Mouse (Mus musculus): ENCODE measurements around the gene Plppr3.
"Not testable (repeated sequence)": the region's sequence is repeated elsewhere in the genome, so short reads cannot be mapped to it uniquely, and the experiment has no call there.

Plppr3 gene

DNA sequence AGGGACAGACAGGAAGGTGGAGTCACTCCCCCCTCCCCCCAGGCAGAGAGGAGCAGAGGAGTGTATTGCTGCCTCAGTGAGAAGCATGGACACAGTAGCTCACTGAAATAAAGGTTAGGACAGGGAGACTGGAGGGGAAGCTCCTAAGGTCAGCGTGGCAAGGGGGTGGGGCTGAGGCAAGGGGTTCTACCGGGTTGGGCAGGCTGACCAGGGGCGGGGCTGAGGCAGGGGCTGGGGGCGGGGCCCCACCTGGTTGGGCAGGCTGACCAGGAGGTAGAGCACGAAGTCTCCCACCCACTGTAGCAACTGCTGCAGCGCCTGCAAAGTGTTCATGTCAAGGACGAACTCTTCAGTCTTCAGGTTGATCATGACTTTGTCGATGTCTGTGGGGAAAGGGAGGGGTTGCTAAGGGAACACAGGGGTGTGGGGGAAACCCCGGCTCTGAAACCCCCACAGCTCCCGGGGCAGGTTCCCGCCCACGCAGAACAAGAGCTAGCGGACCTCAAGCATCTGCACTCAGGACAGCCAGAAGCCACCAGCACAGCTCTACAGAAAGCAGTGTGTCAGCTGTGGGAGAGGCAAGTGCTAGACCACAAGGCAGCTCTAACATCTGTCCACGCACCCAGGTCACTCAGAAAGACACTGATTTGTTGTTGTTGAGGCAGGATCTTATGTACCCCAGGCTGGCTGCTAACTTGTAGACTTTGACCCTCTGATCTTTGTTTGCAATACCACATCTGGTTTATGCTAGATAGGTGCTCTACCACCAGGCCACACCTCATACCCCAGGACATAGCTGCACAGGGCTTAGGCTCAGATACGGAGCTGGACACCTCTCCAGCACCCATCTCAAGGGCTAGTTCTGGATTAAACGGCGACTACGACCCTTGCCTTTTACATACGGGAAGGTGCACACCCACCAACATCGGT is 23.1 kb upstream of the Plppr3 start:
- DNase-seq, result no peak

DNA sequence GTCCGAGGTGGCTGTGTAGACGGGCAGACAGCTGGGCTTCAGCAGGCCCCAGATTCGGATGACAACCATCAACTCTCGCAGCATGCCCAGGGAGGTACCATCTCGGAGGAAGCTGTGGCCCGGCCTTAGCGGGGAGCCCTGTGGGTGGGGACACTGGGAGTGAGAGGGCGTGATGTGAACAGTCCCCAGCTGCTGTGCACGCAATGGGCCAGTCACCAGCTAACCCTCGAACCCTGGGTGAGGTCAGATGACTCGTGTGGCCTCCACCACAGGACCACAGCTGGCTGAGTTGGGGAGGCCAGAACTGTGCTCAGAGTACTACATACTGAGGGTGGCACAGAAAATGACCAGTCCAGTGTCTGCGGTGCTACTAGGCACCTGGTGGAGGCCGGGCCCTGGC is 22.4 kb upstream of the Plppr3 start:
- DNase-seq, result peak; percentile 75

GRCm38 (mm10) chr10:79896306-79896705 is 21.9 kb upstream of the Plppr3 start:
- DNase-seq, result peak; percentile 61

GRCm38 (mm10) chr10:79892451-79893118 is 18.2 kb upstream of the Plppr3 start:
- peak; percentile 88 for DNase-seq

DNA sequence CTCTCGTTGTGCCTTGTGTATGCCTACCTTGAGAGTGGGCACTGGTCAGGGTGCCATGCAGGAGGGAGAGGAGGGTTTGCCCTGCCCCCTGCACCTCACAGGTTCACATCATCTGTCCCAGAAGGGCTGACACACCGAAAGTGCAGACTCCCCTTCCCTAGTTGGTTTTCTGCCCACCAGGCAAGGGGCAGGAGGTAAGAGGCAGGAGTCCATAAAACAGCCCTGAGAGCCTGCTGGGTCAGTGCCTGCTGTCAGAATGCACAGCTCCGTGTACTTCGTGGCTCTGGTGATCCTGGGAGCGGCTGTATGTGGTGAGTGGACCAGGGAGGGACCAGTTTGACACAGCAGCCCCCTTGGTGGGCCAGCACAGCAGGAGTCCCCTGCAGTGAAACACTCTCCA is 16.2 kb upstream of the Plppr3 start, which contains the start of gene Cfd:
Gene Cfd, plus strand, starts transcription at position 184 of the 400 bp plus-strand sequence.
- no peak for DNase-seq

- peak; percentile 75 for DNase-seq
Measured at GRCm38 (mm10) chr10:79889386-79889785, 15.0 kb upstream of the Plppr3 start.

GRCm38 (mm10) chr10:79886611-79887010 is 12.2 kb upstream of the Plppr3 start:
- no peak for DNase-seq

DNA sequence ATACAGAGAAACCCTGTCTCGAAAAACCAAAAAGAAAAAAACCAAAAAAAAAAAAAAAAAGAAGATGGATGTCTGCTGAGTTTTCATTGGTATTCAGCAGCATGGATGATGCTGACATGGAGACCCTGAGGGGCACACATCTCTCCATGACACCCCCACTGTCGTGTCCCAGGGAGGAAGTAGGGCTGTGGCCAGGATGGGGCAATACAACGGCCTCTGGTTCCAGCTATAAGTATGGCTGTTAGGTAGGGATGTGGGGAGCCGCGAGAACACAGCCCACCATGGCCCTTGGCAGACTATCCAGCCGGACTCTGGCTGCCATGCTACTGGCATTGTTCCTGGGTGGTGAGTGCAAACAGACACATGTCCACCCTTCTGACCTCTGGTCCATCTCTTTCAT is 11.6 kb upstream of the Plppr3 start, which contains the start of gene Elane:
Gene Elane, plus strand, starts transcription at position 194 of the 400 bp plus-strand sequence.
- DNase-seq, result no peak

DNA sequence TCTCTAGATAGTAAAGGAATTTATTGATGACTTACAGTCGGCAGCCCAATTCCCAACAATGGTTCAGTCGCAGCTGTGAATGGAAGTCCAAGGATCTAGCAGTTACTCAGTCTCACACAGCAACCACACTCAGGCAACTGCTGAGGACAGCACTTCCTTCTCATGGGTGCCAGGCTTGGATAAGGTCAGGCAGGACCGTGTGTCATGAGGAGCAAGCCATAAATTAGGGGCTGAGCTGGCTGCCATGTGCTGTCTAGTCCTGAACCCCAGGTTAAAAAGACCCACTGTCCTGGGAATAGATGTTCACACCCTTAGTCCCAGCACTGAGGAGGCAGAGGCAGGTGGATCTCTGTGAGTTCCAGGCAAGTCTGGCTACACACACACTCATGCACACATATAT is 10.5 kb upstream of the Plppr3 start:
- DNase-seq, result not testable (repeated sequence)

- peak; percentile 69 for DNase-seq
Measured at GRCm38 (mm10) chr10:79884446-79884845, 10.0 kb upstream of the Plppr3 start.

DNA sequence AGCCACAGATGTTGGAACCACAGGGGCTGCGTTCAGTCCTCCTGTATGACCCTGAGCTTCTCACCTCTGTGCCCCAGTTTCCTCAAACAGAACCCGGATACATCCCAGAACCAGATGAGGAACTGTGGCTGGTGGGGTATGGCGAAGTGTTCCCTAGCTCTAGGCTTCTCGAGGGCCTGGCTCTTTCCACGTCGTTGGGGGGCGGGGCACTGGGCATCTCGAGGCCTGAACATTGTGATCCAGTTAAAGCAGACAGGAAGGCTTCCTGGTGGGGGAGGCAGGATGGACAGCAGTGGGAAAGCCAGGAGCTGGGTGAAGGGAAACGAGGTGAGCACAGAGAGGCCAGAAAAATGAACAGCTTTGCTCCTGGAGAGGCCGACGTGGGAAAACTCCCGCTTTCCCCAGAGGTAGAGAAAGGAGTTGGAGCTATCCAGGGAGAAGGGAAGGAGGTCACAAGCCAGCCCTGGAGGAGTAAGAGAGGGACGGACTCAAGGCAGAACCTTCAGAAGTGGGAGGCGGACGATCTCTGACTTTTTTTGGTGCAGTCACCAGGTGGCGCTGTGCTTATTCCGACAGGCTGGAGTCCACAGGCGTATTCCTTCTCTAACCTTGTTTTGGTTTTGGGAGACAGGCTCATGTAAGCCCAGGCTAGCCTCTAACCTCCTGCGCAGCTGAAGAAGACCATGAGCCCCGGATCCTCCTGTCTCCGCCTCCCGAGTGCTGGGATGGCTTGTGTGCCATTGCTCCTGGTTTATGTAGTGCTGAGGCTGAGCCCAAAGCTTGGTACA is 9.1 kb upstream of the Plppr3 start:
- peak; percentile 92 for DNase-seq

- DNase-seq, result peak; percentile 66
Measured at GRCm38 (mm10) chr10:79881981-79882380, 7.5 kb upstream of the Plppr3 start.

DNA sequence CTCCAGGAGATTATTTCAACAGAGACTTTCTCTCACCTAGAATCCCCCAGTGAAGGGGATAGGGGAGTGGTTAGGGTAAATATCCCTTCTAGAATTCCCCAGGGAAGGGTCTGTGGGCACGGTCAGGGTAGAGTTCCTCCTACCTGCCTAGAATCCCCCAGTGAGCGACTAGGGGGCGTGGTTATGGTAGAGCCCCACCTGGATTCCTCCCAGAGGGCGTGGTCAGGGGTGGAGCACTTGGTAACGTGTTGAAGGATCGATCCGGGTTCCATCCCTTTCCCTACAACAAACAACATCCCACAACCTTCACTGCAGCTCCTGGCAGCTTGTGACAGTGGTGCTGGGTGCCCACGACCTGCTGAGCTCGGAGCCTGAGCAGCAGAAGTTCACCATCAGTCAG is 6.3 kb upstream of the Plppr3 start:
- DNase-seq, result no peak

DNA sequence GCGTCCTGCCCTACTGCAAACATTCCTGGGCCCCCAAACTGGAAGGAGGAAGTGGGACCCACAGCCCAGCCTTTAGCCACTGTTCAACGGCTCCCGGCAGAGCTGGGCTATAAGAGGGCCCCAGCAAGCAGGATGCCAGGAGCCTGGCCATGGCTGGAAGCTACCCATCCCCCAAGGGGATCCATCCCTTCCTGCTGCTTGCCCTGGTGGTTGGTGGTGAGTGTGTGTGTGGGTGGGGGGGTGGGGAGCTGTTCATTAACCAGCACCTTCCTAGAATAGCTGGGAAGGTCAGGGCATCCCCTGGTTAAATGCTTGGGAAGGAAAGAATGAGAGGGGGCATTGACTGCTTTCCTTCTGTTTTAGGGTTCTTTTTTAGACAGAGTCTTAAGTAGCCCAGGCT is 5.1 kb upstream of the Plppr3 start:
- no peak for DNase-seq

- DNase-seq, result peak; percentile 77
Measured at GRCm38 (mm10) chr10:79877757-79878156, 3.3 kb upstream of the Plppr3 start.

DNA sequence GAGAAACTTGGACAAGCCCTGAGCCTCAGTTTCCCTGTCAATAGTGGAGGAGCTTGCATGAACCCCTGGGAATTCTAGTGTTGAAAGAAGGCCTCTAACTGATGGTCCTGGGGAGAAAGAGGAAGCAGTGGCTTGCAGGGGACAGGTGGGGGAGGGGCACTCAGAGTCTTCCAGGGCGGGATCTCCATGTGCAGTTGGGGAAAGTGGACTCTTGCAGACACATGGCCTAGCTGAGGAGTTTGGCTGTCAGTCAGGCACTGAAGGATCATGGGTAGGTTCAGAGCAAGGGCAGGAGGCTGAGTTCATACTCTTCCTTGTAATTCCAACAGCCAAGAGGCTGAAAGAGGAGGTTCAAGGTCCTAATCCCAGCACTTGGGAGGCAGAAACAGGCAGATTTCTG is 2.7 kb upstream of the Plppr3 start:
- DNase-seq, result no peak

DNA sequence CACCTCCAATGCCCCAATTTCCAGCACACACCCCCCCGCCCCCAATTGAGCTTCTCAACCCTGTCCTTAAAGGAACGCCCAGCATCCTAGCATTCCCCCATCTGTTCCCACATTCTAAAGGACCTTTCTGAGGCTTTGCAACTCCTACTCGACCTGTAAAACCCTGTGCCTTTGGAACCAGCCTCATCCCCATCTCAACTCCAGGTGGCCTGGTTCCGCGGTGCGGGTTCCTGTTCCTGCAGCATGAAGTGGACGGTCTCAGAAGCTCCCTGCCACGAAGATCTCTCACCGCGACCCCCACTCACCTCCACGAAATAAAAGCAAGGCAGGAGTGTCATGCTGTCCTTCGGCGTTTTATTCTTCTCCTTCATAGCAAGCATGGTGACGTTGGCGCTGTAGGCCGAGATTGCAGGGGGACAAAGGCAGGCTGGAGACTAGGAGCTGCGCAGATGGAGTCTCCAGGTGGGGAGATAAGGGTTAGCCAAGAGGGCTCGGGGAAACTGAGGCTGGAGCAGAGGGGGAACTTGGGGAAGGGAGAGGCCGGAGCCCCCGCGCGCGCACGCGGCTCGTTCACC is 632 bp downstream of the Plppr3 start:
- no peak for DNase-seq

GRCm38 (mm10) chr10:79873313-79873712 is 1.1 kb downstream of the Plppr3 start:
- DNase-seq, result no peak

GRCm38 (mm10) chr10:79872862-79873261 is 1.6 kb downstream of the Plppr3 start:
- no peak for DNase-seq

DNA sequence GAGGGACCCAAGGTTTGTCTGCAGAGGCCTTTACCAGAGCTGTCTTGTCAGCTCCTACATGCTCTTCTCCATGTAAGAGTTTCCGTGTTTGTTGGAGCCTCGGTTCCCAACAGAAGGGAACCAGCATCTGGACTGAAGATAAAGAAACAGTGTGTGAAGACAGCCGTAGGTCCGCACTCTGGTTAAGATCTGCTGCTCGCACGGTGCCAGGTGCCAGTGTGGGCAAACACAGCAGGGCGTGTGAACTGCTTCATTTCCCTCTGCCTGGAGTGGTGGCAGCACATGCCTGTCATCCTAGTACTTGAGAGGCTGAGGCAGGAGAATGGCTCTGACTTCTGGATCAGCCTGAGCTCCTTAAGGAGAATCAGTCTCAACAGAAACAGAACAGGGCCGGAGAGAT is 2.6 kb downstream of the Plppr3 start:
- DNase-seq, result no peak

DNA sequence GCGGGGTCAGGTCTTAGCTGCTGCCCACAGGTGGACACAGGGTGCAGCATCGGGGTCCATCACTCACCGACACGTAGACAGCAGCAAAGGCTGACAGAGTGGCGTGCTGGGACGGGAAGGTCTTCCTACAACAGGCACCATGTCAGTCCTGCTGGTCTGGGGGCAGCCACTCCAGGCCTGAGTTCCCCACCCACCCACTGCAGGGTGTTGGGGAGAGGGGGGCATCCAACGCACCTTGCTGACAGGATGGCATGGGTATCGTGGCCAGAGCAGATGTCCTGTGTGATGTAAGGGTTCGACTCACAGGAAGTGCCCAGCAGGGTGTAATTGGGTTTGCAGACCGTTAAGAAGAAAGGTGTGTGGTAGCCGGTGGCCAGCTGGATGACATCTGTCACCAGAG is 7.8 kb downstream of the Plppr3 start:
- no peak for DNase-seq

GRCm38 (mm10) chr10:79865801-79866295 is 8.6 kb downstream of the Plppr3 start:
- no peak for DNase-seq

DNA sequence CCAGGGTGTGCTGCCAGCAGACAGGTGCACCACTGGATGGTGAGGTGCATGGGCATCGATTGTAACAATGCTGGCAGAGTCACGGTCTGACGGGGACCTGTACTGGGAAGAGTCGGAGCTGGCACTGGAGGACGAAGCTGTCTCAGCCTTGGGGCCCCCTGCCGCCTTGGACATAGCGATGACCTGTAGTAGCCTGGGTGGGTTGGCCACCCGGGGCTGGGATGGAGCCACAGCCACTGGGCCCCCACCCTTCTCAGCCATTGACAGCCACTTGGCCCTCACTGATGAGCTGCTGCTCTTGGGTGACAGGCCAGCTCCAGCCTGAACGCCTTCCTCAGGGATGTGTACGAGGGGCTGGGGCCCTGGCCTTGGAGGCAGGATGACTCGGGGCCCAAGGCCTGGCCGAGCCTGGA is 9.2 kb downstream of the Plppr3 start:
- DNase-seq, result no peak

Measured in lung, postnatal 10 days (tissue).